Mouse (Mus musculus): ENCODE results near the gene Slc25a1. TPM values are rescaled to one million over a fixed set of nuclear protein-coding genes. Genes with fewer than 3 reads are reported as not detected.

The Slc25a1 gene
- polyA plus RNA-seq, 1 experiment: 76.5 TPM

- H3K4me3 ChIP-seq (replicated peaks; ENCODE audit: insufficient read depth, low read depth, low read length): no peak overlapping the region
- H3K27me3 ChIP-seq (ENCODE audit: control insufficient read depth, insufficient read depth, low read length): no peaks in the 10 kb centered on the region
- TF ChIP-seq POLR2A (IDR thresholded peaks at IDR 0.05; ENCODE audit: borderline replicate concordance, insufficient read depth, low read length): no peak
- no peaks in the 10 kb centered on the region for H3K4me1 ChIP-seq (ENCODE audit: control insufficient read depth, insufficient read depth, low read length)
- no peak overlapping the region for H3K27ac ChIP-seq (ENCODE audit: insufficient read depth, low read length)
- 61% methylated on average over 5 of the region's 5 CpGs for WGBS
- DNase-seq: no peak
Measured at GRCm38 (mm10) chr16:17931906-17932460, 4.0 kb upstream of the Slc25a1 start.

DNA sequence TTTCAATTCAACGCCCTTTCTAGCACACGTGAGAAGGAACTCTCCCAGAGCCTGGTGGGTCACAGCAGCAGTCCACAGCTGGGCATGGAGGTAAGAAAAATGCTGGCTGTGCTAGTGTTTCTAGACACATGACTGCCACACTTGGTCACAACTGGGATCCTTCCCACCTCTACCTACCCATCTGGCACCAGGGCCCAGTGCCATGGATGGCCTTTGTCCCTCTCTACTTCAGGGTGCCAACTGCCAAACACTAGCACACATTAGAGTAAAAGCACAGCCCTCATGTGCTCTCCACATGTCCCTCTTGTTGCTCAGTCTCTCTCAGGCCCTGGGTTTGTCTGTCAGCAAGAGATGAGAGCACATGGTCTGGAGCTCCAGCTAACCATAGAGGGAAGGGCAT, 1.6 kb upstream of the Slc25a1 start:
- 31% methylated on average over 2 of the region's 2 CpGs for WGBS
- H3K27ac ChIP-seq (ENCODE audit: insufficient read depth, low read length): no peak overlapping the region

GRCm38 (mm10) chr16:17929211-17929610, 1.2 kb upstream of the Slc25a1 start:
- Histone ChIP-seq H3K4me1 (ENCODE audit: control insufficient read depth, insufficient read depth, low read length) (no peaks in the 10 kb centered on the region), H3K27me3 (ENCODE audit: control insufficient read depth, insufficient read depth, low read length) (no peaks in the 10 kb centered on the region), H3K27ac (ENCODE audit: insufficient read depth, low read length) (no peak overlapping the region), H3K4me3 (replicated peaks; ENCODE audit: insufficient read depth, low read depth, low read length) (no peak overlapping the region)
- no peak for DNase-seq
- 6% methylated on average over 2 of the region's 2 CpGs for WGBS
- TF ChIP-seq CTCF (IDR thresholded peaks at IDR 0.05; ENCODE audit: borderline replicate concordance, insufficient read depth, low read depth, low read length): no peak
- no peak for TF ChIP-seq POLR2A (IDR thresholded peaks at IDR 0.05; ENCODE audit: borderline replicate concordance, insufficient read depth, low read length)

More for the DNA sequence above, 1.6 kb upstream of the Slc25a1 start:
- Histone ChIP-seq H3K4me3 (replicated peaks; ENCODE audit: insufficient read depth, low read depth, low read length) (no peak overlapping the region), H3K4me1 (ENCODE audit: control insufficient read depth, insufficient read depth, low read length) (no peaks in the 10 kb centered on the region), H3K27me3 (ENCODE audit: control insufficient read depth, insufficient read depth, low read length) (no peaks in the 10 kb centered on the region)
- no peak for DNase-seq
- TF ChIP-seq POLR2A (IDR thresholded peaks at IDR 0.05; ENCODE audit: borderline replicate concordance, insufficient read depth, low read length): no peak
- TF ChIP-seq CTCF (IDR thresholded peaks at IDR 0.05; ENCODE audit: borderline replicate concordance, insufficient read depth, low read depth, low read length): no peak

- DNase-seq: peak; percentile 46 to 59
- H3K27ac ChIP-seq (ENCODE audit: insufficient read depth, low read length): peak overlapping the region; percentile 51; the same call in 1 of the 2 replicates
- H3K4me3 ChIP-seq (replicated peaks; ENCODE audit: insufficient read depth, low read depth, low read length): peak overlapping the region; percentile 80
- H3K27me3 ChIP-seq (ENCODE audit: control insufficient read depth, insufficient read depth, low read length): no peaks in the 10 kb centered on the region
- TF ChIP-seq CTCF (IDR thresholded peaks at IDR 0.05; ENCODE audit: borderline replicate concordance, insufficient read depth, low read depth, low read length): peak; percentile 45; the same call in 1 of the 2 replicates
- no peak for TF ChIP-seq POLR2A (IDR thresholded peaks at IDR 0.05; ENCODE audit: borderline replicate concordance, insufficient read depth, low read length)
- 2% methylated on average over 9 of the region's 9 CpGs for WGBS
- H3K4me1 ChIP-seq (ENCODE audit: control insufficient read depth, insufficient read depth, low read length): no peaks in the 10 kb centered on the region
Measured at GRCm38 (mm10) chr16:17928627-17929104, 647 bp upstream of the Slc25a1 start.

DNA sequence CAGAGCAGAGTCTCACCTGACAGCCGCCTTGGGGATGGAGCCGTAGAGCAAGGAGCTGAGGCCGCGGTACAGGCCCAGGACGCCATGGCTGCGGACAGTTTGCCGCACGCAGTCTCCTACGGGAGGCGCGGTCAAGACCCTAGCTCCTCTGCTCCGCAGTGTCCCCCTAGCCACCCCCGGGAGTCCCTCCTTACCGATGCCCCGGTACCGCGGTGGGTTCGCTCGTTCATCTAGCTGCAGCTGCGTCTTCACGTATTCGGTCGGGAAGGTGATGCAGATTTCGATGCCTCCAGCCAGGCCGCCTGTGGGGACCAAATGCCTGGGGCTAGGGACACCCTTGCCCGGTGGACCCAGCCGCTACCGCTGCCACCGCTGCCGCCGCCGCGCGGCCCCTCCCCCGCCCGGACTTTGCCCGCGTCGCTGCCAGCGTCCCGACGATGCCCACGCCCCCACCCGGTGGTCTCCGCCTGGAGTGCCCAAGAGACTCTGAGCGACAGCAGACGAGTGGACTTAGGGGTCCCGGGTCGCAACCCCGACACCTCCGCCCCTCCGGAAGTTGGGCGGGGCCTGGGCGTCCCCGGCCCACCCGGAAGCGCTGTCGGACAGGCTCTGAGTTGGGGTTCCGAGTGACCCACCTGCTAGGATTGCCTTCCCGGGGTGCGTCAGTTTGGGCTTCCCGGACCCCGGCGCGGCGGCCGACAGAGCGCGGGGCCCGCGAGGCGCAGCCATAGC, 502 bp downstream of the Slc25a1 start:
- Histone ChIP-seq H3K4me1 (ENCODE audit: control insufficient read depth, insufficient read depth, low read length) (peaks cover 2% of the 10 kb centered on the region; the same call in 1 of the 2 replicates), H3K27me3 (ENCODE audit: control insufficient read depth, insufficient read depth, low read length) (no peaks in the 10 kb centered on the region), H3K27ac (ENCODE audit: insufficient read depth, low read length) (peak overlapping the region; percentile 51; the same call in 1 of the 2 replicates), H3K4me3 (replicated peaks; ENCODE audit: insufficient read depth, low read depth, low read length) (peak overlapping the region; percentile 80)
- DNase-seq: peak in 1 of 2 experiments; percentile 52
- TF ChIP-seq CTCF (IDR thresholded peaks at IDR 0.05; ENCODE audit: borderline replicate concordance, insufficient read depth, low read depth, low read length) (no peak), POLR2A (IDR thresholded peaks at IDR 0.05; ENCODE audit: borderline replicate concordance, insufficient read depth, low read length) (no peak)
- 1% methylated on average over 72 of the region's 72 CpGs for WGBS

GRCm38 (mm10) chr16:17922163-17922538, 5.9 kb downstream of the Slc25a1 start:
- H3K4me1 ChIP-seq (ENCODE audit: control insufficient read depth, insufficient read depth, low read length): peaks cover 6% of the 10 kb centered on the region; the same call in 1 of the 2 replicates
- under 1% methylated on average over 14 of the region's 14 CpGs for WGBS
- DNase-seq: no peak

GRCm38 (mm10) chr16:17921325-17922162, 6.5 kb downstream of the Slc25a1 start:
- DNase-seq: peak; percentile 96 to 97
- Histone ChIP-seq H3K27ac (ENCODE audit: insufficient read depth, low read length) (peak overlapping the region; percentile 74), H3K4me3 (replicated peaks; ENCODE audit: insufficient read depth, low read depth, low read length) (peak overlapping the region; percentile 88), H3K27me3 (ENCODE audit: control insufficient read depth, insufficient read depth, low read length) (no peaks in the 10 kb centered on the region), H3K4me1 (ENCODE audit: control insufficient read depth, insufficient read depth, low read length) (peaks cover 6% of the 10 kb centered on the region; the same call in 1 of the 2 replicates)
- WGBS: 1% methylated on average over 47 of the region's 47 CpGs
- TF ChIP-seq CTCF (IDR thresholded peaks at IDR 0.05; ENCODE audit: borderline replicate concordance, insufficient read depth, low read depth, low read length): peak; percentile 62
- peak; percentile 98 for TF ChIP-seq POLR2A (IDR thresholded peaks at IDR 0.05; ENCODE audit: borderline replicate concordance, insufficient read depth, low read length)

More at GRCm38 (mm10) chr16:17922163-17922538, 5.9 kb downstream of the Slc25a1 start:
- no peak for TF ChIP-seq POLR2A (IDR thresholded peaks at IDR 0.05; ENCODE audit: borderline replicate concordance, insufficient read depth, low read length)
- TF ChIP-seq CTCF (IDR thresholded peaks at IDR 0.05; ENCODE audit: borderline replicate concordance, insufficient read depth, low read depth, low read length): no peak
- Histone ChIP-seq H3K4me3 (replicated peaks; ENCODE audit: insufficient read depth, low read depth, low read length) (peak overlapping the region; percentile 88), H3K27me3 (ENCODE audit: control insufficient read depth, insufficient read depth, low read length) (no peaks in the 10 kb centered on the region), H3K27ac (ENCODE audit: insufficient read depth, low read length) (peak overlapping the region; percentile 60; the same call in 1 of the 2 replicates)
